Mouse (Mus musculus): ENCODE results near the gene Cyp2c67.
"Not testable (repeated sequence)": the region's sequence is repeated elsewhere in the genome, so short reads cannot be mapped to it uniquely, and the experiment has no call there.

Gene Cyp2c67

DNA sequence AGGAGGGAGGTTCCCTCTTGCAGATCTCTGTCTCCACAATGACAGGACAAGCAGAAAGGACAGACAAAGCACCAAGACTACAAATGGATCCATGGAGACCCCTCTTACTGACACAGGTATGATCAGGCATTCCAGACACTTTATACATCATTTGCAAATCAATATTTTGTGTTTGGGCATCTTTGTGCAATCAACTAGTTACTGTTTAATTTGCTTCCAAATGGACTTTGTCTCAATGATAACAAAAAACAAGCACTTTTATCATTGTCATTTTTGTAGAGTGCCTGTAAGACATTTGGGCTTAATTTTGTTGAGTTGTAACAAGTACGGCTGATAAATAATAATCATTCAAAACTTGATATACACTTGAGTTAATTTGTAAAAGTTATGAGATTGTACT, at the start of gene Cyp2c67:
TSS of gene Cyp2c67 (minus strand) at position 114 of the 400 bp plus-strand sequence.
- DNase-seq (ENCODE audit: low read depth, low spot score): no peak

- DNase-seq (ENCODE audit: low read depth, low spot score): not testable (repeated sequence)
Observed at GRCm38 (mm10) chr19:39665650-39666049, 16.8 kb upstream of the Cyp2c67 start.

- no peak for DNase-seq (ENCODE audit: low read depth, low spot score)
Observed at GRCm38 (mm10) chr19:39652381-39652780, 3.5 kb upstream of the Cyp2c67 start.

- DNase-seq (ENCODE audit: low read depth, low spot score): no peak
Observed at GRCm38 (mm10) chr19:39647519-39647918, 1.3 kb downstream of the Cyp2c67 start.

DNA sequence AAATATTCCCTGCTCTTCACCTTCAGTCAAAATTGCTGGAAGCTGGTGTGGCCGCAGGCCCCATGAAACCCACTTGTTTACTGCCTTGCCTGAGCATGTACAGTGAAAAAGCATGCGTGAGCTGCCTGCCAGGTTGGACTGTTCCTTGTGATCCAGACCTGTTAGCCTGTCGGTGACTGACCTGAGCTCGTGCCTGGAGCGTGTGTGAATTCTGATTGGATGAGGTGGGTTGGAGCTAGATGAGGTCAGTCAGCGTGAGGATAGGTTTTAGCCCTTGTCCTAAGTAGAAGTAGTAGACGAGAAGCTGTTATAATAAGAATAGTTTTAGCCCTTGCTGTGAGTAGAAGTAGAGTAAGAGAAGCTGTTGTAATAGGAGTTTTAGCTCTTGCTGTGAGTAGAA, 4.3 kb downstream of the Cyp2c67 start:
- DNase-seq (ENCODE audit: low read depth, low spot score): not testable (repeated sequence)

Measured in embryo, embryonic 11.5 days (tissue).